Mouse (Mus musculus): ENCODE measurements at regions not wholly inside any gene's neighbourhood (a gene's known extent, or its start where the extent isn't known, plus 50 kb on each side); places are given as distances from the start of the nearest gene placed in this dataset.
A peak's percentile ranks its signal among the peaks of the same experiment; 100 is the strongest.
"Not testable (repeated sequence)": the region's sequence is repeated elsewhere in the genome, so short reads cannot be mapped to it uniquely, and the experiment has no call there.

DNA sequence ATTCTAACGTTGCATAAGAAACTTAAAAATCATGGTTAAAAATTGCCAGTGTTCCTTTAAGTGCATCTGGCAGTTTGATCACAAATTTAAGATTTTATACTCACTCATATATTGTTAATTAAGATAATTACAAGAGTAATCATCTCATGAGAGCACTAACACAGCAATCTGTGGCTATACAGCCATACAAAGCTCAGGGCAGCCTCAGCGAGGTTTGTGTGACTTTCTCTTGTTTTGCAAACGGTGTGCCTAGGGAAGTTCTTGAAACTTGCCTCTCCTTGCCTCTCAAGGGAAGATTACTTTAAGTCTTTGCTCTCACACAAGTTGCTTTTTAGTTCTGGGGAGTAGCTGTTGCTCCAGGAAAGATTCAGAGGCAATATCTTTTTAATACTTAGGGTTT is 58.1 kb upstream of the Slc1a4 start:
- no peak for ATAC-seq

DNA sequence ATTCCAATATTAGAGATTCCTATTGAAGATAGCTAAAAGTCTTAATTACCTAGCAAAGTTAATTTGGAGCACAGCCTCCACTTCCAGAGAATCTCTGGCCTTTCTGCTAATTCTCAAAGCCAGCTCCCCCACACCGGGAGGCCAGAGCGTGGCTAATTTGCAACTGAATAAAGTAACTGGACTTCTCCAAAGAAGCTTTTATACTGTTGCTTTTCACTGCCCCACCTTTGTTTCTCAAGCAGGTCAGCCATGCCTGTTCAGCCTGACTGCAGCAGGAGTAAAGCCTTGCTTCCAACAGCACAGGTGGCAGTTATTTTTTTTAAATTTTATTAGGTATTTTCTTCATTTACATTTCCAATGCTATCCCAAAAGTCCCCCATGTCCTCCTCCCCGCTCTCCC is 60.8 kb upstream of the Slc1a4 start:
- ATAC-seq = not testable (repeated sequence)

DNA sequence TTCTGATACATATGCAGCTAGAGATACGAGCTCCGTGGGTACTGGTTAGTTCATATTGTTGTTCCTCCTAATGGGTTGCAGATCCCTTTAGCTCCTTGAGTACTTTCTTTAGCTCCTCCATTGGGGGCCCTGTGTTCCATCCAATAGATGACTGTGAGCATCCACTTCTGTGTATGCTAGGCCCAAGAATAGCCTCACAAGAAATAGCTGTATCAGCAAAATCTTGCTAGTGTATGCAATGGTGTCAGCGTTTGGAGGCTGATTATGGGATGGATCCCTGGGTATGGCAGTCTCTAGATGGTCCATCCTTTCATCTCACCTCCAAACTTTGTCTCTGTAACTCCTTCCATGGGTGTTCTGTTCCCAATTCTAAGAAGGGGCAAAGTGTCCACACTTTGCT is 61.3 kb upstream of the Slc1a4 start:
- not testable (repeated sequence) for ATAC-seq

DNA sequence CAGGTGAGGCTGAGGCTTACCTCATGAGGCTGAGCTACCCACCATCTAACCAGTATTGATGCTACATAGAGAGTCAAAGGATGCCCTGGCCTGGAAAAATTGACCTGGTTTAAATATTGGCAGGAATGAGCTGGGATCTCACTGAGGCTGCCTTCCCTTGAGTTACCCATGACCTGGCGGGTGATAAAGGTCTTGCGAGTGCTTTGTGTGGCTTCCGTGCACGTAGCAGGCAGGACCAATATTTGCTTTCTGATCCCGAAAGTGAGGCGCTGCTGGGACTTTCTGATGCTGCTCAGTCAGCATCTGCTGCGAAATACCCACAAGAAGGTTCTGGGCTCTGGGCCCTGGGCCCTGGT is 63.3 kb upstream of the Slc1a4 start:
- ATAC-seq = no peak

DNA sequence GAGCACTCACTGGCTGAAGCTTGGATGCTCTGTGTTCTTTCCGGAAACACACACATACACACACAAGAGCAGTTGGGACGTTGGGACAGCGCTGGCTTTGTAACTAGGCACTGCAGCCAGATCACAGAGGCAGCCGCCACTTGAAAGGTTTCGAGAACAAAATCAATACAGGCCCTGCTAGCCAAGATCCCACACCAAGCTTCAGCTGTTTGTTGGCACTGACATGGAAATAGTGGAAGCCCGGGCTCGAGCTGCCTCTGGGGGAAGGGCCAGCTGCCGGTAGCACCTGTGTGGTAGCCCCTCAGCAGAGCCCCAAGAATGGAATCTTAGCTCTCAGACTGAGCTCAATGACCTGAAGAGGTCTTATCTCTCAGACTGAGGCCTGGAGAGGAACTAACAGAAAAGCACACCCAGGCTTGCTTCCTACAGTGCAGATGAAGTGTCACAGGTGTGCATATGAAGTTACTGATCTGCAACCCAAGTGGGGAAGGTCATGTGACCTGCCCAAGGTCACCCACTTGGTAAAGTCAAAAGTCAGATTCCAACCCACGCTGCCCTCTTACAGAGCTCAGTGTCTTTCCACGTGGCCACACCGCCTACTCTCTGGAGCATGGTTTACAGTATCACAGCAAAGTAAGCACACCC is 63.8 kb upstream of the Slc1a4 start:
- ATAC-seq = no peak

DNA sequence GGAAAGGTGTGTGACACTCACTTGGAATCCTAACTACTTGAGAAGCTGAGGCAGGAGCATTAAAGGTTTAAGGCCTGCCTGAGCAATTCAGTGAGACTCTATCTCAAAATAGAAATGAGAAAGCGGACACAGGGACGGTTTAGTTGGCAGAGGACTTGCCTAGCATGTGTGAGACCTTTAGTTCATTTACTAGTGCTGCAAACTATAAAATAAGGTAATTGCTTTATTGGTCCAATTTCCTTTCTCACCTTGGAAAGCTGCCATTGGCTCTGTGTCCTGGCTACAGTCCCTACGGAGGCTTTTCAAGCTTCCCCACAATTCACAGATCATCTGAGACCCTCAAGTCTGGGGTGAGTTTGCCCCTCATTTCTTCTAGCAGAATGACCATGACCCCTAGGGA is 64.4 kb upstream of the Slc1a4 start:
- no peak for ATAC-seq

DNA sequence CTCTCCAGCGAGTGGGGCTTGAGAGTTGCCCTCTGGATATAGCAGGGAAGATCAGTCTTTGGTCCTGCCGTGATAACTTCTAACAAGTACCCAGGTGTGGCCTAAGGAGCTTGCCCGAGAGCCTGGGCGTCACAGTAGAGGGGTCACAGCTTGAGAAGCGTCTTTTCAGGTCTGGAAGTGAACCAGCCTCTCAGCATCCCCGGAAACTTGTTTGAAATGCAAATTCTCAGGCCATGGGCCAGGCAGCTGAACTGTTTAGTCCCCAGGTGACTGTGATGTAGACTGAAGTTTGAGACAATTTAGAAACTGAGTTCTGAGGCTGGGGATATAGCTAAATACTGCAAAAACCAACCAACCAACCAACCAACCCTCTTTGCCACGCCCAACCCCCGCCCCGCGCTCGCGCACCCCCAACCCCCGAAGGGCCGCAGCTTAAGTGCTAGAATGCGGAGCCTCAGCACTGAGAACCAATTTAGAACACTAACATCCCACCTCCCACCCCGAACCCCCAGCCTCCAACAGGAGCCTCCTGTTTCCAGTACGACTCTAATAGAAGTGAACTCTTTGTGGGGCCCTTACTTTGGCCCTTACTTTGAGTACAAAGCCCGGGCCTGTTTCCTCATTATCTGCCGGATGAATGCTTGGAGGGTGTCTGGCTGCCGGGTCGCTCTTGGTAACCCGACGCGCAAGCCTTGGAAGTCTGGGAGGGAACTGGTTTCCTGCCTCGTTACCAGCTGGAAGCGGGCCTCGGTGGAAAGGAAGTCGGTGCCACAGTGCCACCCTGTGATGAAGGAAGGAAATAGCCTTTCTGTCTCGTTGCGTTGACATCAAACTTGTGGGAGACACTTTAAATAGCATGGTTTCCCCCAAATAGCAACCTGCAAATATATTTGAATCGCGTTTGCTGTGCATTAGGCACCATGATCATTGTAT is 68.1 kb upstream of the Slc1a4 start:
- no peak for ATAC-seq

DNA sequence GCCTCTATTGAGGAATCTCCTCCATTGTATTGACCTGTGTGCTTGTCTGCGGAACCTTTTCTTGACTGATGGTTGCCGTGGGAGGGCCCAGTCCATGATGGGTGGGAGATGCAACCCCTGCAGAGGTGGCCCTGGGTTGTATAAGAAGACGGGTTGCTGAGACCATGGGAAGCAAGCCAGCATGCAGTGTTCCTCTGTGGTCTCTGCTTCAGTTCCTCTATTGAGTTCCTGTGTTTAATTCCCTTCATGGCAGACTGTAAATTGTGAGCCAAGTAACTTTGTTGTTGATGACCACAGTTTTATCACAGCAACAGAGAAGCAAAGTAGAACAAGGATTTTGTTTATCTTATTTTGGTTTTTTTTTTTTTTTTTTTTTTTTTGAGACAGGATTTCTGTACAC is 70.9 kb upstream of the Slc1a4 start:
- no peak for ATAC-seq

DNA sequence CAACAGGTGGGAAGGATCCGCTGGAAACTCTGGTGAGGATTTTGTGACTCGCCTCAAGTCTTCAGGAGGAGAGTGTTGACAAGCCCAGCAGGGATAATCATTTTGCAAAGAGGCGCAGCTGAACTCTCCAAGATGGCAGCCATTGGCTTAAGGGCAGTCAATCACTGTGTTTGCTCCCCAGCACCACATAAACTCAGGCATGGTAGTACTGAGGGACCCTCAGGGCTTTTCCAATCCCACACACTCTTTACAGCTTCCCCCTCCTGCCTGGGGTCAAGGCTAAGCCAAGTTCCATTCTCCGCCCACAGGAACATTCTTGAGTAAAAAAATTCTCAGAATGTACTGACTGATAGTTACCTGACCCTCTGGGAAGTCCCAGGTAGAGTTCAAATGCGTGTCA is 72.0 kb upstream of the Slc1a4 start:
- ATAC-seq = no peak

DNA sequence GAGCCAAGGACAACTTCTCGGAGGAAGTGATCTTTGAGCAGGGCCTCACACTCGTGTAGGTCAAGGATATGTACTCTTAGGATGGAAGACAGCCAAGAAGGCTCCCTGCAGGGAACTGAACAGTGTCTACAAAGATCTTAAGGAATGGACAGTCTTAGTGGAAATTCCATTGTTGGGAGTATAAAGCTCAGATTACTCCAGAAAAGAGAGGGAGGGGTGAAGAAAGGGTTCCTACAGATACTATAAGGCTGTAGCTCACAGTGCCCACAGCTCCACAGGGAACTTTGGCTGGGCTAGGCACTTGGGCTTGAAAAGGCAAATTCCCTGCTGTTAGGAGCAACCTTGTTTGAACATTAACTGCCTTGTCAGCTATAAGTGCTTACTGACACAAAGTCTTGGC is 85.6 kb upstream of the Slc1a4 start:
- no peak for ATAC-seq

DNA sequence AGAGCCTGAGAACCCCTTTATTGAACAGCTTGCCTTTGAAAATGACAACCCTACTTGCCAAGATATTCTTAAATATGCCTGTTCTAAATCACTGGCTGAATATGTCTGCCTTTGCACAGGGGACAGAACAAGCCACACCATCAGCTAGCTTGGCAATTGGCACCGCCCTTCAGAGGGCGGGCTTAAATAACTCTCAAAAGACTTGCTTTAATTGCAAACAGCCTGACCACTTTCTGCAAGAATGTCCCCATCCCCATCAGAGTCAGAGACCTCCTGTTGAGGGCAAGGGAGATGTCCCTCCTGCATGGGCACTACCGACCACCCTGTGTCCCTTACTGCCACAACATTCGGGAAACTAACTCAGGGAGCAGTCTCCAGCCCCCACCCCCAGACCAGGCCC is 88.4 kb upstream of the Slc1a4 start:
- no peak for ATAC-seq

DNA sequence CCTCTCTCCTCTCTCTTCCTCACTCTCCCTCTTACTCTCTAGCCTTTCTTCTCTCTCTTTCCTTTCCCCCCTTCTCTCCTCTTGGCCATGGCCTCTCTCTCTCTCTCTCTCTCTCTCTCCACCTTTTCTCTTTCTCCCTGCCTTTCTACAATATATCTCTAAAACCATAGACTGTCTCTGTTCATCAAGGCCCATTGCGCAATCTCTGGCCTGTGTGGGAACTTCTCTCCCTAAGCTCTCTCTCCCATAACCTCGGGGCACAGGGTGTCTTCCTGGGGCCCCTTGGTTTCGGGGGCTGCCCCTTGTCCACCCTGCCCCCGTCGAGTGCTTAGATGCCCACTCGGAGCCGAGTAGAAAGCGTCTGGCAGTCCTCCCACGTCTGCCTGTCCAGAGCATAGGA is 103.5 kb upstream of the Slc1a4 start:
- no peak for ATAC-seq

DNA sequence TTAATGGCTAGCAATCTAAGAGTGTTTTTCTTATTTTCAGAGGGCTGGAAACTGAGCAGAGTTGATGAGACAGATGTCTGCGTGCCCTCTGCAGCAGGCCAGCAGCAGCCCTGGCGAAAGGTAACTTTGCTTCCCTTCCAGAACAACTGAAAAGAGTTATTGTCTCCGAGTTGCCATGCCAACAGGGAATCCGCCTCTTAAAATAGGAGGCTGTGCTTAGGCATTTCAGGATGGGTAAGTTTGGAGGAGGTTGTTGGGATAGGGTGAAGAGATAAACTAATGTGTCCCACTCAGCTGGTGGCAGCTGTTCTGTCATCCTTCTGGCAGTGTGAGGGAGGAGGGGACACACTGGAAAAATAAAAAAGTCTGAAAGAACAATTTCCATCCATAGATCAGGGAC is 100.6 kb upstream of the Sertad2 start:
- no peak for ATAC-seq

DNA sequence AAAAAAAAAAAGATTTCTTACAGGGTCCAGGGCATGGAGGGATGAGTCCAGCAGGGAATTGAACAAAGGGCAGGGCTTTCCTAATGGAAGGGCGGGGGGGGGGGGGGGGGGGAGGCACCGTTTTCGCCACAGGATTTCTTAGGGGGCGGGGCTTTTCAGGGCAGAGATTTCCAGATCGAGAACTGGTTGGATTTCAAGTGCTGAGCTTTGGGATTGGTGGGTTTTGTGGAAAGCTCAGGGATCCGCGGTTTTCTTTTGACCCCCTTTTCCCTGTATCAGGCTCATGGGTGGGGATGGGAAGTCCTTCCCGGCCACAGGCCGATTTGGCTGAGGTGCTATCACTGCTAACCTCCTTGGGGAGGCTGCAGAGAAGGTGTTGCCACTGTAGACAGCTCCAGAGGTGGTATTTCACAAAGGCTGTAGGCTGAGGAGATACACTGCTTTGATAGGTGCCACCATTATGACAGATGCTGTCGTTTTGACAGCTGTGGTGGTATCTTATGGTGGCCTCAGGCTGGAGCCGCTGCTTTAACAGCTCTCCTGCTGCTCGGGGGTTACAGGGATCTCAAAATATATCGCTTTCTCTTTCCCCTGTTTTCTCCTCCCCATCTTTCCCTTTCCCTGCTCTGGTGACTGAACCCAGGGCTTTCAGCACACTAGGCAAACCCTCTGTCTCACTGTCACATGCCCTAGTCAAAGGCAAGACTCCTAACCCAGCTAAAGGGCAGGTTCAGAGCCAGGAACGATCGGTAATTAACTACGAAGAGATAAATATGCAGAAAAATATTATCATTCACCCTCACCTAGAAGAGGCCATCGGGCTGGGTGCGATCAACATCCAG is 97.8 kb upstream of the Sertad2 start:
- ATAC-seq = no peak

DNA sequence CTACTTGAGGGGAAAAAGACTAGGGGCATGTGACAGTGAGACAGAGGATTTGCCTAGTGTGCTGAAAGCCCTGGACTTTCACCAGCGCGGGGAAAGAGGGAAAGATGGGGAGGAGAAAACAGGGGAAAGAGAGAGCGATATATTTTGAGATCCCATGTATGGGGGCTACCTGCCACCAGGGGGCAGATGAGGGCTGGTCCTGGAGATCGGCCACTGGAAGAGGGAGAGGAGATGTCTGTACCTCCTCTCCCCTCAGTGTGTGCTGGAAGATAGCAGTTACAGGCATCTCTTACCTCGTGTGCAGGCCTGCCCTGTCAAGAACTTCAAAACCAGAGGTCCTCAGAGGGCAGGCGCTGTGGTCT is 97.2 kb upstream of the Sertad2 start:
- ATAC-seq = peak; percentile 81

DNA sequence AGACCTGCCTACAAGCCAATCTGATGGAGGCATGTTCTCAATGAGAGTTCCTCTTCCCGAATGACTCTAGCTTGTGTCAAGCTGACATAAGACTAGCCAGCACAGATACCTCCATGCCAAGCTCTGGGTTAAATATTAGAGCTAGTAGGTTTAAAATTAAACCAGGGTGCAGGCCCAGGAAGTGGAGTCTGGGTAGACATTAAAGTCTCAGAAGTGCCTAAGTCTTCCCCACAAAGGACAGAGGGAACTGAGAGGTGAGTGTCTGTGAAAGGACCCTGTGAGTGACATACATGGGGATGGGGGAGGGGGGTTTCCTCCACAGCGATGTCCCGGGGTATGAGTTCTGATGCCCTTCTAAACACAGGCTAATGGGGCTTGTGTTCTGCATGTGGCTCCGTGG is 90.2 kb upstream of the Sertad2 start:
- no peak for ATAC-seq

DNA sequence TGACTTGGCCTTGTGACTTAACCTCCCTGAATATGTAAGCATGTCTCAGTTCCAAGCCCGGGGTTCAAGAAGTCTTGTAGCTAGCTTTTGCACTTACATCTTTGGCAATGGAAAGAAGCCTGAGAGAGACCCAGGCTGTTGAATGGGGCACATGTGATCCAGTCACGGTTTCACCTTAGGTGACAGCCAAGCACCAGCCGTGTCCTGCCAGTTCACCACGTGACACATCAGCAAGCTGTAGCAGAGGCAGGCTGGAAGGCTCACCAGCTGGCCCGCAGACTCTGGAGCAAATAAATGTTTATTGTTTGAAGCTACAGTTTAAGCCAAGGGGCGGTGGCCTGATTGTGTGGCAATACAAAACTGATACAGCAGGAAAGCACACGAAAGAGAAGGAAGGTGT is 89.3 kb upstream of the Sertad2 start:
- no peak for ATAC-seq

DNA sequence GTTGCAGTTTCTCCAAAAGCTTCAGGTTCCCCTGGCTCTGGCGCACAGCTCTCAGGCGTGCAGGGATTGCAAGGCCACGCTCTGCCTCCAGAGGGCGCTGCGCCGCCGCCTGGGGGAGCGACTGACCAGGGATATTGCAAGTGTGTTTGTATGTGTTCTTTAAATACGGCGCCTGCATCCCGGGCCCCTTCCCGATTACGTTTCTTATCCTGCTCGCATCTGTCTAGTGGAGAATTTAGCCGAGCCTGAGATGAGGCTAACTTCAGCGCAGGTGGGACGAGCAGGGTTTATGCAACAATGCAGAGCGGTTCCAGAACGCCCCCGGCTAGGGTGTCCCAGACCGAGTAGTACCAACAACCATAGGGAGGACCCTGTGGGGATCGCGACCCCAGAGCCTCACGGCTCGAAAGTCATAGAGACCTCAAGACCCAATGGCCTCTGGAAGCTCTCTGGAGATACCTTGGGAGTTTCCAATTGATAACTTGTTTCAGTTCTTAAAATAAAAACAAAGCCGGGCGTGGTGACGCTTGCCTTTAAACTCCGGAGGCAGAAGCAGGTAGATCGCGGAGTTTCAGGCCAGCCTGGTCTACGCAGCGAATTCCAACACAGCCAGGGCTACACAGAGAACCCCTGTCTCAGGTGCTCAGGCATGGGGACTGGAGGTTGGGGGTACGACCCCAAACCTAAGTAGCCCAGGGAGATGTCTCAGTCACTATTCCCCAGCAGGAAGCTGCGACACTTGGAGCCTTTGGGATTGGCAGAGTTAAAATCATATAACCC is 87.8 kb upstream of the Sertad2 start:
- ATAC-seq = peak; percentile 86

DNA sequence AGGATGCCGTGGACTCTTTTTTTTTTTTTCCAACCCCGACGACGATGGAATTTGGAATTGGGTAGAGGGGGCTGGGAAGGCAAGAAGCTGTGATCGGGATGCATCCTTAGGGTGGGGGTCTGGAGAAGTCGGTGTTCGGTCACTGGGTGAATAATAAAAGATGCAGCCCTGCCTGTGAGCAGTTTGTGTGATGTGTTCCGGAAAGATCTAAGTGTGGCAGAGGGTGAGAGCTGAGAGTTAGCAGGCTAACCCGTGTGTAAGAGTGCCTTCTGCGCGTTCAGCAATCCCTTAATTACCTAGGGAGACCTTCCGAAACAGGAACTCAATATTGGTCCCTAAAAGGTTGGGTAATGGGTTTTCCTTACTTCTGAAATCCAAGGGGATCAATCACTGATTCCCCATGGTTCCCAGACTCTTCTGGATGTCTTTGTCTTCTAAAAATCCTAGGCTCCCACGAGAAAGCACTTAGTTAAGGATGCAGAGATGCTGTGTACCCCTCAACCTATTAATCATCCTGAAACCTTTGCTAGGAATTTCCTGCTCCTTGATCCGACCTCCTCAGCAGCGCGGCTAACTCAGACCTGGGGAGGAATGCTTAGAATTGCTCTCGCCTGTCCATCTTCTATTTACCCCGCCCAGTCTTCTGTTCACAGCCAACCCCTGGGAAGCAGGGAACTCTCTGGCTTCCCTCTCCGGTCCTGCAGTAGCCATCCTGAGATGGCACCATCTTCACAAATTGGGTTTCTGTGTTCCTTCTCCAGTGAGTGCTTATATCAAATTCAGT is 87.0 kb upstream of the Sertad2 start:
- ATAC-seq = no peak

DNA sequence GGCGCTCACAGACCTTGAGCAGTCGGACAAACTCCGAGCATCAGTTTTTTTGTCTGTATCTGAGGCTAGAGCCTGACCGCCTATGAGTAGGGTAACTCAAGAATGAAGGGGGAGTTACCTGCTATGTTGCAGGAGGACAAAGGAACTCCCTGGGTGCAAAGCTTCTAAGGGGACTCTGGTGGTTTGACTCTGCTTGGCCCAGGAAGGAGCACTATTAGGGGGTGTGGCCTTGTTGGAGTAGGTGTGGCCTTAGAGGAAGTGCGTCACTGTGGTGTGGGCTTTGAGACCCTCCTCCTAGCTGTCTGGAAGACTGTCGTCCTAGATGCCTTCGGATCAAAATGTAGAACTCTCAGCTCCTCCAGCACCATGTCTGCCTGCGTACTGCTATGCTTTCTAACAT is 83.9 kb upstream of the Sertad2 start:
- ATAC-seq = no peak

DNA sequence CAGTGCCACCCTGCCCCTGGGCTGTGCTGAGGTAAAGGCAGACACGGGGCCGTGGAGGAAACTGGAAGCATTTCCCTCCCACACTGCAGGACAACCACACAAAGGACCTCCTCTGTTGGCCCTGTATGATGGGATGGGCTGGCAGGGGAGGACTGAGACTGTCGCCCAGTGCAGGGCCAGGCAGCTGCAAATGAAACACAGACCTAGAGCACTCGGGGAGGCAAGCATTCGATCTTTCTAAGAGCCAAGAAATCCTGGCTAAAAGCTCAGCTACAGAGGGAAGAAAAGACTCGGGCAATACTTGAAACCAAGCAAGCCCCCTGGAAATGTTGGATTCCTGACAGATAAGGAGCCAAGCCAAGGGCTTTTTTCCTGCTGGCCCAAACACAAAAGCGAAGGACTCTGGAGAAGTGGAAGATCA is 82.5 kb upstream of the Sertad2 start:
- no peak for ATAC-seq

DNA sequence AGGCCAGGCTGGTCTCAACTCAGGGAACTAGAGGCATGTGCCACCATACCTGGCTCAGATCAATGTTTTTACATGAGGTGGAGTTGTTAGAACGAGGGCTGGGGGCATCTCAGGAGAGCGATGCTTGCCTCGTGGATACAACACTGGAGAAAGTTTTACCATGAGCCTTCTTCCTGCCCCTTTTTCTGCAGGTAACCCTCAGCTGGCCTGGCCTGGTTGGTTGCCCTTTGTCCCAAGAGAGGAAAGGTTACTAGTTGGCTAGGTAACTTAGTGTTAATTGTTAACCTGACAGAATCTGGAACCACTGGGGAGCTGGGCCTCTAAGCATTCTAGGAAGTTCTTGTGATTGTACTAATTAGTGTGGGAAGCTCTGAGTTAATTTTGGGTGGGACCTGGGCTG is 81.0 kb upstream of the Sertad2 start:
- ATAC-seq = no peak
